Mouse (Mus musculus) adrenal gland (tissue): ENCODE data around the gene Sgk1.

Source experiments
- intact Hi-C: fragments of 180-260 bp; cut with DNase I; formaldehyde crosslinking; loops from one replicate; pipeline ENCODE4 v1.15.1; 2025

The Sgk1 gene

GRCm38 (mm10) chr10:21996660-21997447, 114.9 kb downstream of the Sgk1 start:
- intact Hi-C loops: no loop called here

GRCm38 (mm10) chr10:21997550-21998204, 115.7 kb downstream of the Sgk1 start:
- intact Hi-C loops: no loop called here

- intact Hi-C loops: no loop called here
Observed at GRCm38 (mm10) chr10:21998503-21999180, 116.7 kb downstream of the Sgk1 start.

DNA sequence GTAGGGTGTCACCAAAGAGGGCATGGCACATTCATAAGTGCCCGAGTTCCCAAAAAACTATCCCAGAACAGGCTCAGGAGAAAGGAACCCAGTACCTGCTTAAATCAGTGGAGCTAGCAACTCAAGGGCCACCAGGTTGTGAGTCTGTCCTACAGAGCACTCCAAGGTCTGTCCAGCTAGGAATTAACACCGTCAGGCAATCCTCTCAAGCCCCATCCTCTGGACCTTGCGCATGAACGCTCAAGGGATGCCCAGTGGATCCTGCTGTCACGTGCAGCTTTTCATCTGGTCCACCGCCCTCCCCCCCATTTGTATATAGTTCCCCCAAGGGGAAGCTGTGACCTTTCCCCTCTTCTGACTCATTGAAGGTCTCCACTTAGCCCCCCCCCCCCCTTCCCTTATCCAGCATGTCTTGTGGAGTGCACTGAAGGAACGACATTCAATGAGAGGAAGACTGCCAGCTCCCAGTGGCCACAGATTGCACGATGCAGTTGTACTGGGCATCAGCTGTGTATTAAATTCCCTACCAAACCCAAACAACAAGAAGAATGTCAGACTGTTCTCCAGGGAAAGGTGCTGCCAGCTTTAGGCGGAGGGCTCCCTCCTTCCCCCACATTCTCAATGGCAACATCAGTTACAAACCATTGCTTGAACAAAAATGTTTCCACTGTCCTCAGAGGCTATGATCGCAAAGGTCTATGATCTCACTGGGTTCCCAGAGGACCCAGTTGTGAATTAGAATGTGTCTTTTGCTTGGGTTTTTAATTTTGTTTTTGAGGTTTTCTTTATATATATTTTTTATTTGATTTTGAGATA, 118.7 kb downstream of the Sgk1 start:
- intact Hi-C loops: no loop called here

- intact Hi-C loops: no loop called here
Observed at GRCm38 (mm10) chr10:22001621-22002020, 119.6 kb downstream of the Sgk1 start.

- intact Hi-C loops: no loop called here
Observed at GRCm38 (mm10) chr10:22004763-22005162, 122.8 kb downstream of the Sgk1 start.

GRCm38 (mm10) chr10:22007160-22007801, 125.3 kb downstream of the Sgk1 start:
- intact Hi-C loops: loop anchor here (1.0 kb wide), 1 partner anchor 542 kb away; no protein-coding TSS in a partner anchor

- intact Hi-C loops: loop anchor here (1.0 to 2.0 kb wide), 2 partner anchors 542 to 587 kb away; no protein-coding TSS in a partner anchor
Observed at GRCm38 (mm10) chr10:22007802-22008172, 125.8 kb downstream of the Sgk1 start.

- intact Hi-C loops: loop anchor here (1.0 kb wide), 1 partner anchor 628 kb away; no protein-coding TSS in a partner anchor
Observed at GRCm38 (mm10) chr10:22010088-22010818, 128.3 kb downstream of the Sgk1 start.

- intact Hi-C loops: no loop called here
Observed at GRCm38 (mm10) chr10:22017469-22018159, 135.6 kb downstream of the Sgk1 start.

DNA sequence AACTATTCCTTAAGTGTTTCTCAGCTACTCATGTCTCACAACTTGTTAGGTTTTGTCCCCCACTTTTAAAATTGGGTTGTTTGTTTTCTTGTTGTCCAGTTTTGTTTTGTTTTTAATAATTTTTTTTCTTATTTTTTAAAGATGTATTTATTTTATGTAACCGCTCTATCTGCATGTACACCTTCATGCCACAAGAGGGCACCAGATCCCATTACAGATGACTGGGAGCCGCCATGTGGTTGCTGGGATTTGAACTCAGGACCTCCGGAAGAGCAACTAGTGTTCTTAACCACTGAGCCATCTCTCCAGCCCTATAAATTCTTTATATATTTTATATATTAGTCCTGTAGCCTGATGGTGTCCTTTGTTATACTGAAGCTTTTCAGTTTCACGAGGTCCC, 136.6 kb downstream of the Sgk1 start:
- intact Hi-C loops: no loop called here

GRCm38 (mm10) chr10:22034303-22034702, 152.3 kb downstream of the Sgk1 start:
- intact Hi-C loops: loop anchor here (5.0 to 10.0 kb wide), 2 partner anchors 448 to 1050 kb away; no protein-coding TSS in a partner anchor

GRCm38 (mm10) chr10:22036256-22036655, 154.3 kb downstream of the Sgk1 start:
- intact Hi-C loops: loop anchor here (5.0 to 10.0 kb wide), 3 partner anchors 126 to 1049 kb away; no protein-coding TSS in a partner anchor
